Mouse (Mus musculus): ENCODE data around the gene Bmper.

The Bmper gene

DNA sequence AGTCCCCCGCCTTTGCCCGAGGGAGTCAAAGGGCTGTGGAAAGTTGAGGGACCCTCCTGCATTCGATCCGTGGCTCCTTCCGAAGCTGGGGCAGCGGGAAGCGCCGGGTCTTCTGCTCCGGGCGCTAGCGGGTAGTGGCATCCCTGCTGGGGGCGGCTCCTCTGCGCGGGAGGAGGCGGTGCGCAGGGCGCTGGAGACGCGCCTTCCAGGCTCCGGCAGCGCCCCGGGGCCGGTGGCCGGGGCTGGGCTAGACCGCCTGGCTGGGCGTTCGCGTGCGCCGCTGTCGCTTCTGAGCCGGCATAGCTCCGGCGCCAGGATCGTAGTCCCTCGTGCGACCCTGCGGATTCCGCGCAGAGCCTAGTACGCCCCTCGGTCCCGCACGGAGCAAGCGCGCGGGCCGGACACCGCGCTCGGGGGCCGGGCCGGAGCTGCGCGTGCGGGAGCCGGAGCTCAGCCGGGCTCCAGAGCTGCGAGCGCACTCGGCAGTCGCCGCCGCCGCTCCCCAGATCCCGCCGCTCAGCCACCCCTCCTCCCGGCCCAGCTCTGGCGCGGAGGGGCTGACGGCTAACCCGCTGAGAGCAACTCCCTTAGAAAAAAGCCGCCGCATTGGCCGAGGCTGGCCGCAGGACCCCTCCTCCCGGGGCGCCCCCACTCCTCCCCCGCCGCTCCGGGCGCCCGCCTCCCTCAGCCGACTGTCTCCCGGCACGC, at the start of gene Bmper:
TSS of gene Bmper (plus strand) at position 236 of the 708 bp plus-strand sequence.
- DNase-seq = peak; percentile 39

- no peak for DNase-seq
These were observed 45.4 kb upstream of the Bmper start for GRCm38 (mm10) chr9:23177476-23177875.

DNA sequence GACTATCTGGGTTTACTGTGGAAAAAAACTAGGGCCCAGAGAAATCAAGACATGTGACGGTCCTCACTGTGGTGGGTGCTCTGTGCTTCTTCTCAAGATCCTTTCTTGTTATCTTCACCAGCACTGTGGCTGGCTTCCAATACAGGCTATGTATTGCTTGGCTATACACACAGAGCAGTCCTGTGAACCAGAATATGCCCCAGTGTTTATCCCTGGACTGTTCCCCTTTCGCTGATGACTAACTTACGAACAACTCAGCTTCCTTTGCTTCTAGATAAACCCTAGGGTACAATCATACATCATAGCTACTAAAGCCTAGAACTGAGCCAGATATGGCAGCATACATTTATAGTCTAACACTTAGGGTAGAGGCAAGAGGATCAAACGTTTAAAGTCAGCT, 35.7 kb upstream of the Bmper start:
- no peak for DNase-seq

- DNase-seq = no peak
These were observed 34.7 kb upstream of the Bmper start for GRCm38 (mm10) chr9:23188136-23188535.

DNA sequence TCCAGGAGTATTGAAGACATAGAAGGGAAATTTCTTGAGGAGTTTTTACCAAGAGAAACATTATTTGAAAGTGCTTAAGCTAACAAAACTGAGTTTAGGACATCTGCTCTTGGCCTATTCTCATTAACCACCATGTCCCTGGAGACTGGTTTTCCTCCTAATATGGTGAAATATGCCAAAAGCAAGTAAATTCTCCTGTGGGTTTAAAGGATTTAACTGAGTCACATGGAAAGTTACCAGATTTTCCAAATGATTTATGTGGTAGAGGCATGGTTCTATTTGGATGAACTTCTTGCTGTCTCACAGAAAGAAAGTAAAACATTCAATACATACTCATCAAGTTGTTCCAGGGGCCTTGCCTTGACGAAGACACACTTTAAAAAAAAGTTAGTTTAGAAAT, 31.9 kb upstream of the Bmper start:
- DNase-seq = no peak

- no peak for DNase-seq
These were observed 31.4 kb upstream of the Bmper start for GRCm38 (mm10) chr9:23191431-23191830.

- DNase-seq = no peak
These were observed 30.1 kb upstream of the Bmper start for GRCm38 (mm10) chr9:23192567-23193331.

DNA sequence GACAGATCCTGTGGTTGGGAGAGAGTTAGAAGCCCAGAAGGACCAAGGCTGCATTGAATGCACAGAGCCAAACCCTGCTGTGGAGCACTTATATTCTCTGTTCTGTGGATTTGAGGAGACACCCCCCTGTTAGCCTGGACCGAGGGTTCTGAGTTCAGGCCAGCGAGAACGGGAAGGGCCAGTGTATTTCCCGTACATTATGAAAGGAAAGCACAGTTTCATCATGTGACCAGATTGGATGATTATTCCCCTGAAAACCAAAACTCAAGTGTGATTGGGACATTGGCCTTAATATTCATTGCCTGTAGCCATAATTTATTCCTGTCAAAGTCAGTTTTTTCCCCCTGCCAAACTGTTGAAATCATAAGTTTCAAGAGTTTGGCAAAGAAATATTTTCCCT, 23.9 kb upstream of the Bmper start:
- no peak for DNase-seq

DNA sequence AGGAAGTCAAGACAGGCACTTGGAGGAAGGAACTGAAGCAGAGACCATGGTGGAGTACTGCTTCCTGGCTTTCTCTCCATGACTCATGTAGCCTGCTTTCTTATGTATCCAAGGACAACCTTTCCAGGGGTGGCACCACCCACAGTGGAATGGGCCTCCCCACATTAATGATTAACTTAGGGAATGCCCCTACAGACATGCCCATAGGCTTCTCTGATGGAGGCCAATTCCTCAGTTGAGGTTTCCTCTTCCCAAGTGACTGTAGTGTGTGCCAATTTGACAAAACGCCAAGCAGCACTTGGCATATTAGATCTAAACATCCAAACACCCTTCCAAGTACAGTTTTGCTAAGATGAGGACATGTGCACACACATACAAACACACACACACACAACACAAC, 23.0 kb upstream of the Bmper start:
- no peak for DNase-seq

DNA sequence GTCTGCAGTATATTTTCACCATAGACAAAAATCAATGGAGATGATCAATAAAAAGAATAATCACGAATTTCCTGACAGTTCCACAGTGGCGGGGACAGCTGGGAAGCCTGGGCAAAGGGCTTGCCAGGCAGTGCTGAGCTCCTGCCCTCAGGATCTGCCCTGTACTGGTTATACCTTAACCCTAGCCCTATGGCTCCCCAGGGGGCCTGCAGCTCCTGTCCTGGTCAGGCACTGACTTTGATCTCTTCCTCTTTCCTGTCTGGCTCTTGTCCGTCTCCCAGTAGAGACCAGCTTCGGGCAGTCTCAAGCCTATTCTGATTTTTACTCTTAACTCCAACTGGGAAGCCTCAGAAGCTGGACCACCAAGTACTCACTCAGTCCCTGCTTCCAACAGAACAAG, 22.0 kb upstream of the Bmper start:
- DNase-seq = no peak

- DNase-seq = no peak
These were observed 20.4 kb upstream of the Bmper start for GRCm38 (mm10) chr9:23202431-23202830.

DNA sequence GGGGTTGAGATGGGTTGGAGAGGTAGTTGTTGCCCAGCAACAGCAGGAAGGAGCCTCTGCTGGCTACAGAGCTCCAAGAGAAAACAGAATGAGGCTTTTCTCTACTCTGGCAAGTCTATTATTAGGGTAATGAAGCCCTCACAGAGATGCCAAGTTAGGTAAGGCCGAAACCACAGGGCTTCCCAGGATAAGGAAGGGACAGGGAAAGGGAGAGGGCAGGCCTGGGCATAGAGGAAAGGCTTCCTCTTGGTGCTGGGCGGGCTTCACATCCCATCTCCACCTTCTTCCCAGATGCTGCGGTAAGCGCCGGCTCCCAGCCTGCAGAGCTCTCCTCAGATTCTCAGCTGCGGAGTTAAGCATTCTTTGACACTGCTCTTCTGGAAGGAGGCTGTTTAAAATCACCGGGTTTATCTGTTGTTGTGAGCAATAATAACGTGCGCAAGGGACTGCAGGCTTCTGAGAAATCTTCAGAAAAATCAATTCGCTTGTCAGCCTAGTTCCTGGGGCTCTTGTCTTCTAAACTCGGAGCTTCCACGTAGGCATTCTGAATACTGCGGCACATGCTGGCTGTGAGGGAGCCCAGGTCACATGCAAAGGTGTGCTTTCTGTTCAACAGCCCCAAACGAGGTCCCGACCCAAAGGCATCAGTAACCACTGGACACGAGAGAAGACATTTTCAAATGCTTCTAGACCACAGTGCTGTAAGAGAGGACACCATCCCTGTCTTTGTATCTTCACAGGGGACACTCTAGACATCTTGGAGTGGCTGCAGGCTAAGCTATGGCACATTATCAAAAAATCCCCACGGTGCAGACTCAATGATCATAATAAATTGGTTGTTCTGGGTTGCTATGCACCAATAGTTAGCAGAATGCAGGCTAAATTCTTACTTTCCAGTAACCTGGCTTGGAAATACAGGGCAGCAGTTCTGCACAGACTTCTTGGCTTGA, 18.3 kb upstream of the Bmper start:
- no peak for DNase-seq

- DNase-seq = no peak
These were observed 17.6 kb upstream of the Bmper start for GRCm38 (mm10) chr9:23205304-23205703.

- DNase-seq = no peak
These were observed 17.1 kb upstream of the Bmper start for GRCm38 (mm10) chr9:23205757-23206156.

DNA sequence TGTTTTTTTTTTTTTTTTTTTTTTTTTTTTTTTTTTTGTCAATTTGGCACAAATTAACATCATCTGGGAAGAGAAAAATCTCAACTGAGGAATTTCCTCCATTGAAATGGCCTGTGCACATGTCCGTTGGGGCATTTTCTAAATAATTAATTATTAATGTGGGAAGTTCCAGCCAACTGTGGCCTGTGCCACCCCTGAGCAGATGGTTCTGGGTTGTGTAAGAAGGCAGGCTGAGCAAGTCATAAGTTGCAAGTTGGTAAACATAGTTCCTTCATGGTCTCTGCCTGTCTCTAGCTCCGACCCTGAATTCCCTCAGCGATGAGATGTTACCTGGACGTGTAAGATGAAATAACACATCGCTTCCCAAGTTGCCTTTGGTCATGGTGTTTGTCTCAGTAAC, 16.7 kb upstream of the Bmper start:
- DNase-seq = no peak

DNA sequence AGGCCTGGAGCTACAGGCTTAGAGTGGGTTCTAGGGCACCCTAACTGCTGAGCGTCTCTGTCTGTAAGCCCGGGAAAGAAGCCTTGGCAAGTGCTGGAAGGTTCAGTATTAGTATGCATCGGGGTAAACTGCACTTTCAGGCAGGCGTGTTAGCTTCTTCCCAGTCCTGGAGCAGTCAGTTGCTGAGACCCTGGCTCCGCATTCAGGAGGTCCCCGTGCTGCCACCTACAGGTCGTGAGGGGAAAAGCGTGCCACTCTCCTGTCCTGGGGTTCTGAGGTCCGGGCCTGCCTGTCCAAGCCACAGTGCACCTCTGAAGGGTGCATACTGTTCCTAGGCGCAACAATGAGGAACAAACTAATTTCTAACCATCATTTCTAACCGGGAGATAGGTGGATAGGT, 10.6 kb upstream of the Bmper start:
- peak; percentile 71 for DNase-seq

- DNase-seq = peak; percentile 44
These were observed 3.1 kb upstream of the Bmper start for GRCm38 (mm10) chr9:23219754-23220153.

- DNase-seq = no peak
These were observed 900 bp upstream of the Bmper start for GRCm38 (mm10) chr9:23221976-23222375.

GRCm38 (mm10) chr9:23222492-23222840, 410 bp upstream of the Bmper start:
- DNase-seq = no peak

- no peak for DNase-seq
These were observed 737 bp downstream of the Bmper start for GRCm38 (mm10) chr9:23223549-23224077.

DNA sequence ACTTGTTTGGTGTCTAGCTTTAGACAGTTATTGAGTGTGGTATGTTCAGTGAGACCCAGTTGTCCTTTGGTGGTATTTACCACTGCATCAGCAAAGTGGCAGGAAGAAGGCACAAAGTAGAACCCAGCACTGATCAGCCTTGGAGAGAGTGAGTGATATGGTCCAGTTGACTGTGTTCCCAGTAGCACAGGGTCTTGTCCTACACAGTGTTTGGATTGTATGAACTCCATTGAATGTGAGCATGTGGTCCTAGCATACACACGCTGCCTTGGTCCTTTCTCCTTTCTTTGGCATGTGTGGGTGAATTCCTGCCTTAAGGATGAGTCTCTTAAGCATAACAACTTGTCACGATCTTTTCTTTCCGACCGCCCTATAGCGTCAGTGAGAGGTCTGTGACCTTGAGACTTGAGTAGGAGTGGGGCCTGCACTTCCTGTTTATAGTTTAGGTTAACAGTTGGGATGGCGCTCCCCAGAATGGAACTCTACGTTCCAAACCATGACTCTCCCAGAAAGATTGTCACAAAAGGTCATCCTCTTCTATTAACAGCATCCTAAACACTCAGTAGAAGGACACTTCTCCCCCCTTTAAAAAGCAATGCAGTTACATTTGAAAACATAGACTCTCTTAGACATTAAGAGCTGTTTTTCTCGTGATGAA, 10.7 kb downstream of the Bmper start:
- no peak for DNase-seq

GRCm38 (mm10) chr9:23235368-23236002, 12.6 kb downstream of the Bmper start:
- no peak for DNase-seq
